Mouse (Mus musculus) limb, embryonic 11.5 days (tissue): ENCODE results near the gene Ablim1. TPM values are rescaled to one million over a fixed set of nuclear protein-coding genes. Genes with fewer than 3 reads are reported as not detected.
A peak's percentile ranks its signal among the peaks of the same experiment; 100 is the strongest.

Experiments used
- ATAC-seq: fragments of 200-750 bp; cut with Nextera tagmentation; 2 replicates; pipeline ENCODE4 v1.8.0; 2017; ENCODE audit warnings: low read depth; ENCODE audit not compliant: insufficient number of reproducible peaks, low FRiP score, low TSS enrichment
- DNase-seq: peaks from one replicate; pipeline ENCODE4 v3.0.0-alpha.2; 2015; ENCODE audit warnings: low spot score
- H3K27ac ChIP-seq: fragments of 300-500 bp; sonication (generic); replicated peaks from 2 replicates; pipeline ENCODE4 v1.5.1; 2014; ENCODE audit warnings: low read depth, mild to moderate bottlenecking, low read length
- H3K27me3 ChIP-seq: fragments of 300-500 bp; sonication (generic); 2 replicates; pipeline ENCODE4 v1.6.1; 2014; ENCODE audit warnings: mild to moderate bottlenecking, low read length, mixed read lengths; ENCODE audit not compliant: control insufficient read depth, insufficient read depth
- H3K36me3 ChIP-seq: fragments of 300-500 bp; sonication (generic); 2 replicates; pipeline ENCODE4 v1.6.1; 2014; ENCODE audit warnings: mild to moderate bottlenecking, low read length, moderate library complexity, mixed read lengths; ENCODE audit not compliant: control insufficient read depth, insufficient read depth
- H3K4me1 ChIP-seq: fragments of 300-500 bp; sonication (generic); 2 replicates; pipeline ENCODE4 v1.6.1; 2014; ENCODE audit warnings: low read length, mixed read lengths; ENCODE audit not compliant: control insufficient read depth, insufficient read depth
- H3K4me2 ChIP-seq: fragments of 300-500 bp; sonication (generic); 2 replicates; pipeline ENCODE4 v1.6.1; 2014; ENCODE audit warnings: low read depth, mild to moderate bottlenecking, moderate library complexity; ENCODE audit not compliant: severe bottlenecking
- H3K4me3 ChIP-seq: fragments of 300-500 bp; sonication (generic); 2 replicates; pipeline ENCODE4 v1.5.1; 2014; ENCODE audit warnings: low read depth, low read length
- H3K9ac ChIP-seq: fragments of 300-500 bp; sonication (generic); 2 replicates; pipeline ENCODE4 v1.6.1; 2014; ENCODE audit warnings: mild to moderate bottlenecking, low read length
- H3K9me3 ChIP-seq: fragments of 300-500 bp; sonication (generic); 2 replicates; pipeline ENCODE4 v1.6.1; 2016; ENCODE audit warnings: low read length; ENCODE audit not compliant: control insufficient read depth
- WGBS: fragments of 180-500 bp; shearing (Covaris S2); extraction: QIAGEN DNeasy Blood & Tissue Kit; methylation state at CpG from one replicate; pipeline ENCODE4 v1.1.7; 2014; 5-methylcytosine and 5-hydroxymethylcytosine counted together
- polyA plus RNA-seq: library from polyadenylated mRNA; unstranded; fragments of >200 nt; fragmentation: Nextera tagmentation; extraction: Ambion mirVana; gene quantifications from 2 replicates; pipeline ENCODE4 v1.2.1, GENCODE M21; 2014

Ablim1 gene
- polyA plus RNA-seq, 1 experiment from 2014 or later: 16.8 TPM

DNA sequence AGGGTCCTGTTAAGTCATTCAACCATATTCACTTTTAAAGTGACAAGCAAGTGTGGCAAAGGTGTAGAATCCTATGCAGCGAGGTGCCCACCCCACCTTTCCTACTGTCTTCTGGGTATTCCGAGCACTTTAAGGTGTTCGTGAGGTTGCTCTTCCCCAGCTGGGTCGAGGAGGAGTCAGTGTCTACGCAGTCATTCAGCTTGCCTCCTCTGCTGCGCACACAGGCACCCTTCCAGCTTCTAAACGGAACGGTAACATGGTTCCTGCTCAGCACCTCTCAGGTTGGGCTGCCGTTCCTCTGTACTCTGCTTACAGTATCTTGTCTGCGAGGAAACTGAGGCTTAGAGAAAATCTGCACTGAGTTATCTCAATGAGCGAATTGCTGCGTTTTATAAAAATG, 40.4 kb downstream of the Ablim1 start:
- H3K4me2 ChIP-seq: peak overlapping the region; percentile 16; the same call in 1 of the 2 replicates
- no peaks in the 10 kb centered on the region for H3K9me3 ChIP-seq
- peaks cover 8% of the 10 kb centered on the region for H3K4me1 ChIP-seq
- WGBS: 48% methylated on average over 12 of the region's 12 CpGs
- ATAC-seq: no peak
- H3K9ac ChIP-seq: no peak overlapping the region
- no peak overlapping the region for H3K27ac ChIP-seq
- H3K36me3 ChIP-seq: no peaks in the 10 kb centered on the region
- no peak overlapping the region for H3K4me3 ChIP-seq
- DNase-seq: no peak
- no peaks in the 10 kb centered on the region for H3K27me3 ChIP-seq

GRCm38 (mm10) chr19:57272824-57273613, 41.7 kb downstream of the Ablim1 start:
- Histone ChIP-seq H3K4me1 (peaks cover 8% of the 10 kb centered on the region), H3K4me3 (no peak overlapping the region), H3K9ac (no peak overlapping the region), H3K27ac (no peak overlapping the region), H3K36me3 (no peaks in the 10 kb centered on the region), H3K9me3 (no peaks in the 10 kb centered on the region), H3K4me2 (no peak overlapping the region), H3K27me3 (no peaks in the 10 kb centered on the region)
- WGBS: 44% methylated on average over 13 of the region's 13 CpGs
- ATAC-seq: no peak
- DNase-seq: peak; percentile 35

DNA sequence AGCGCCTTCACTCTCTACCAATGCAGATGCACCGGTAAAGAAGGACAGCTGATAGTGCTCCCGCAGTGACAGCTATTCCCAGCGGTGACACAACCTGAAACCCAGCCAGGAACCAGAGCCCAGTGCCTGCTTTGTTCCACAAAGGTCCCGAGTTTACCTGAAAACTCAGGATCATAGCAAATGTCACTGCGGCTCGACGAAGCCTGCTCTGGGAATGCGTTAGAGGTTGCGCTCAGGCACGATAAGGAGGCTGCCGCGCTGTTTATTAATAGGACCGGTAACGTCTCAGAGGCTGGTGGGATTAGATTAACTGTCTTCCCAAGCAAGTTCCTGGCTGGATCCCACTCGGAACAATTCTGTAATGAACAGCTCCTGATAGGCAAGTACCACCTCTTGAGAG, 43.0 kb downstream of the Ablim1 start:
- H3K9ac ChIP-seq: no peak overlapping the region
- H3K9me3 ChIP-seq: no peaks in the 10 kb centered on the region
- no peak overlapping the region for H3K4me2 ChIP-seq
- H3K4me1 ChIP-seq: peaks cover 8% of the 10 kb centered on the region
- H3K27ac ChIP-seq: no peak overlapping the region
- DNase-seq (no peak), ATAC-seq (no peak)
- H3K27me3 ChIP-seq: no peaks in the 10 kb centered on the region
- no peaks in the 10 kb centered on the region for H3K36me3 ChIP-seq
- no peak overlapping the region for H3K4me3 ChIP-seq
- 82% methylated on average over 16 of the region's 16 CpGs for WGBS

GRCm38 (mm10) chr19:57270711-57271110, 44.0 kb downstream of the Ablim1 start:
- no peak overlapping the region for H3K27ac ChIP-seq
- no peak overlapping the region for H3K4me2 ChIP-seq
- H3K4me3 ChIP-seq: no peak overlapping the region
- no peaks in the 10 kb centered on the region for H3K36me3 ChIP-seq
- no peaks in the 10 kb centered on the region for H3K27me3 ChIP-seq
- DNase-seq (no peak), ATAC-seq (no peak)
- no peaks in the 10 kb centered on the region for H3K9me3 ChIP-seq
- peaks cover 8% of the 10 kb centered on the region for H3K4me1 ChIP-seq
- WGBS: 86% methylated on average over 6 of the region's 6 CpGs
- H3K9ac ChIP-seq: no peak overlapping the region

- no peak for ATAC-seq
- H3K9me3 ChIP-seq: no peaks in the 10 kb centered on the region
Observed at GRCm38 (mm10) chr19:57269791-57270190, 44.9 kb downstream of the Ablim1 start.

GRCm38 (mm10) chr19:57267531-57267930, 47.2 kb downstream of the Ablim1 start:
- H3K27ac ChIP-seq: no peak overlapping the region
- ATAC-seq (no peak), DNase-seq (no peak)
- WGBS: 81% methylated on average over 5 of the region's 5 CpGs
- peaks cover 8% of the 10 kb centered on the region for H3K4me1 ChIP-seq
- H3K4me2 ChIP-seq: no peak overlapping the region
- H3K4me3 ChIP-seq: no peak overlapping the region
- H3K36me3 ChIP-seq: no peaks in the 10 kb centered on the region
- no peaks in the 10 kb centered on the region for H3K27me3 ChIP-seq
- H3K9ac ChIP-seq: no peak overlapping the region
- H3K9me3 ChIP-seq: no peaks in the 10 kb centered on the region

More at GRCm38 (mm10) chr19:57269791-57270190, 44.9 kb downstream of the Ablim1 start:
- no peak overlapping the region for H3K27ac ChIP-seq
- peaks cover 7% of the 10 kb centered on the region for H3K4me1 ChIP-seq
- no peaks in the 10 kb centered on the region for H3K36me3 ChIP-seq
- no peak overlapping the region for H3K4me3 ChIP-seq
- no peak overlapping the region for H3K9ac ChIP-seq
- H3K4me2 ChIP-seq: no peak overlapping the region
- 75% methylated on average over 6 of the region's 6 CpGs for WGBS
- H3K27me3 ChIP-seq: no peaks in the 10 kb centered on the region
- no peak for DNase-seq

DNA sequence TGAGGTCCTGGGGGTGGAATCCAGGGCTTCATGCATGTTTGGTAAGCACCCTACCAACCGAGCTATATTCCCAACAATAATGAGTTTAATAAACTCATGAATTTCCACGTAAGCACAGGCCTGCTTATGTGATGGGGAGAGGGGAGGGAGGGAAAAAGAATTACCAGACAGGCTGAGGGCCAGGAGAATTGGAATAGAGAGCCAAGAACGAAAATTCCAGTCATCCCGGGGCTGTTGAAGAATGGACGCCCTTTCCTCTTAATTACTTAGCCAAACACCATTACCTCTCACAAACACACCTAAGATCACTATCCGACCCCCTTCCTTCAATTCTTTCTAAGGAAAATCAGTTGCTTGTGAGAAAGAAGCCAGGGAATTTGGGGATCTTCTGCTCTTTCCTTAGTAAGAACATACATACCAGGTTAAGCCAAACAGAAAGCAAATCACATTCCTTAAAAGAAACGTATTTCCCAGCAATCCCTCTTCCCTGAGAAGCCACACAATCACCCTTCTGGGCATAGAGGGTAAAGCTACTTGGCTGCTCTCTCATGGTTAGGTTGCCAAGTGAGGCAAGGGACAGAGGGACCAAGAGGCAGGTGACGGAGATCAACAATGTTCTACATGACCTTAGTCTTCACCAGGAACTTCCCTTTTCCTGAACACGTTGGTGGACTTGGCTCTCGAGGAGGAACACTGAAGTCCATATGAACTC, 48.2 kb downstream of the Ablim1 start:
- H3K4me2 ChIP-seq: no peak overlapping the region
- no peaks in the 10 kb centered on the region for H3K9me3 ChIP-seq
- no peak overlapping the region for H3K9ac ChIP-seq
- no peak overlapping the region for H3K27ac ChIP-seq
- H3K27me3 ChIP-seq: no peaks in the 10 kb centered on the region
- ATAC-seq (no peak), DNase-seq (no peak)
- 90% methylated on average over 10 of the region's 10 CpGs for WGBS
- no peaks in the 10 kb centered on the region for H3K36me3 ChIP-seq
- H3K4me1 ChIP-seq: peaks cover 8% of the 10 kb centered on the region; the same call in 1 of the 2 replicates
- no peak overlapping the region for H3K4me3 ChIP-seq

DNA sequence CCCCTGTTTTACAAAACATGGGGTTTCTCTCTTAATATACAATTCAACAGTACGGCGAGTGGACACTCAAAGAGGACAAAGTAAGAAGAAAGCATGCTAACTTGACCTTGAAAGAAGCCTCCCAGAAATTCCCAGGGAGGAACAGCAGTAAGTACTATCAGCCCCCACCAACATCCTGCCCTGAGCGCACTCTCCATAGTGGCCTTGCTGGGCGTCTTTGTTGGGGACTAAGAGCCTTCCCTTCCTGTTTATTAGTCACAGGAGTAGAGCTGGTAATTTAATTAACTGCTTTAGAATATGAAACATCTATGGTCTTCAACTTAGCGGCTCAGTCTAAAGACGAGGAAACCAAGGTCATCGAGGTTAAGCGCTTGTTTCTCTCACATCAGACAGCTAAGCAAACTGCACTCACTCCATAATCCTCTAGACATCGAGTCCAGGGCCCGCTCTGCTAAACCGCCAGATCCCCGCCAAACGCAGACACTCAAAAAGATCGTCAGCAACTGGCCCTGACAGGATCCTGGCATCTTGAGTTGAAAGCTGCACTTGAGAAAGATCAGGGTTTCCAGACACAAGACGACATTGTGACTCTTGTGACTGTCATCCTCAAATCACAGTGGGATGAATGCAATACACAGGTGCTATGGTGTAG, 50.3 kb downstream of the Ablim1 start:
- H3K4me1 ChIP-seq: peaks cover 8% of the 10 kb centered on the region; the same call in 1 of the 2 replicates
- H3K27ac ChIP-seq: no peak overlapping the region
- ATAC-seq: no peak
- 48% methylated on average over 15 of the region's 15 CpGs for WGBS
- H3K9ac ChIP-seq: no peak overlapping the region
- H3K36me3 ChIP-seq: no peaks in the 10 kb centered on the region
- H3K4me2 ChIP-seq: no peak overlapping the region
- no peaks in the 10 kb centered on the region for H3K9me3 ChIP-seq
- no peak overlapping the region for H3K4me3 ChIP-seq
- no peaks in the 10 kb centered on the region for H3K27me3 ChIP-seq
- DNase-seq: no peak
